8 mouse cellular contexts compared by ENCODE assay signal in genomic region chr9:83925688-83926041, GRCm38 (mm10). TPM values are rescaled to one million over a fixed set of nuclear protein-coding genes. Genes with fewer than 3 reads are reported as not detected.
A peak's percentile ranks its signal among the peaks of the same experiment; 100 is the strongest.
DNase-seq lines count a peak whose midpoint lies in the region; ATAC-seq and TF ChIP-seq lines count a peak whose summit lies in the region.

No protein-coding gene starts in this region.

- H3K27me3 ChIP-seq in heart, embryonic 12.5 days (replicated peaks), result no peaks in the 10 kb centered on the region
- no peaks in the 10 kb centered on the region for H3K27me3 ChIP-seq in heart, embryonic 14.5 days (ENCODE audit: control insufficient read depth, insufficient read depth, low read length)
- no peaks in the 10 kb centered on the region for H3K27me3 ChIP-seq in liver, postnatal 0 days (ENCODE audit: insufficient read depth, low read length)

- TF ChIP-seq EP300 in liver, postnatal 0 days (IDR thresholded peaks at IDR 0.05; ENCODE audit: low read depth), result no peak

- 61% methylated on average over 4 of the region's 4 CpGs for WGBS in heart, embryonic 12.5 days
- WGBS in heart, embryonic 14.5 days, result 51% methylated on average over 4 of the region's 4 CpGs
- 59% methylated on average over 4 of the region's 4 CpGs for WGBS in liver, postnatal 0 days (ENCODE audit: insufficient replicate concordance)

- peak overlapping the region; percentile 77 for H3K4me2 ChIP-seq in heart, embryonic 12.5 days
- H3K4me2 ChIP-seq in heart, embryonic 14.5 days (ENCODE audit: low read length), result peak overlapping the region; percentile 71
- peak overlapping the region; percentile 90 for H3K4me2 ChIP-seq in liver, postnatal 0 days (ENCODE audit: low read depth, low read length)

- H3K36me3 ChIP-seq in heart, embryonic 12.5 days, result no peaks in the 10 kb centered on the region
- H3K36me3 ChIP-seq in heart, embryonic 14.5 days (ENCODE audit: control insufficient read depth, insufficient read depth, low read length), result no peaks in the 10 kb centered on the region
- no peaks in the 10 kb centered on the region for H3K36me3 ChIP-seq in liver, postnatal 0 days (replicated peaks; ENCODE audit: insufficient read depth, low read length)

- peak overlapping the region; percentile 70 for H3K4me3 ChIP-seq in heart, embryonic 12.5 days
- peak overlapping the region; percentile 77 to 80 for H3K4me3 ChIP-seq in heart, embryonic 14.5 days (ENCODE audit: control insufficient read depth in 1 of 2, insufficient read depth in 1 of 2, low read depth in 1 of 2, low read length in 2 of 2)
- peak overlapping the region; percentile 73 for H3K4me3 ChIP-seq in liver, postnatal 0 days (ENCODE audit: low read depth, low read length)

- no peak for DNase-seq in heart, postnatal 14 days
- peak; percentile 62 to 63 for DNase-seq in cerebellum, adult 18-20 months
- DNase-seq in liver, postnatal 0 days, result no peak
- DNase-seq in natural killer cell, adult 2 months (ENCODE audit: low spot score in 2 of 2), result no peak
- DNase-seq in yolk sac, embryonic 10.5 days (ENCODE audit: low spot score), result no peak
- no peak for DNase-seq in left cerebral cortex, adult 18-20 months (ENCODE audit: low spot score in 2 of 2)

- H3K27ac ChIP-seq in heart, embryonic 12.5 days (ENCODE audit: poor library complexity, severe bottlenecking), result no peak overlapping the region
- no peak overlapping the region for H3K27ac ChIP-seq in heart, embryonic 14.5 days (replicated peaks in 1 of 2; ENCODE audit: control insufficient read depth in 1 of 2, insufficient read depth in 1 of 2, low read depth in 2 of 2, low read length in 2 of 2)
- peak overlapping the region; percentile 94 for H3K27ac ChIP-seq in liver, postnatal 0 days (ENCODE audit: low read depth)

- ATAC-seq in heart, embryonic 12.5 days (ENCODE audit: insufficient number of reproducible peaks, low FRiP score), result no peak
- no peak for ATAC-seq in heart, embryonic 14.5 days (ENCODE audit: insufficient number of reproducible peaks, insufficient read depth, low FRiP score, low read depth)
- no peak for ATAC-seq in liver, postnatal 0 days

- no peaks in the 10 kb centered on the region; the same call in 1 of the 2 replicates for H3K4me1 ChIP-seq in heart, embryonic 12.5 days (replicated peaks)
- peaks cover 2 to 3% of the 10 kb centered on the region in 2 experiments; a peak in 1 of 4 replicates for H3K4me1 ChIP-seq in heart, embryonic 14.5 days (ENCODE audit: control insufficient read depth in 2 of 2, insufficient read depth in 2 of 2, low read length in 2 of 2)
- 0 out of 2 replicates have a peak, but pooled peaks cover 3% of the 10 kb centered on the region for H3K4me1 ChIP-seq in liver, postnatal 0 days (ENCODE audit: insufficient read depth)

- no peak for TF ChIP-seq CTCF in liver, postnatal 0 days (IDR thresholded peaks at IDR 0.05; ENCODE audit: low read depth)

- H3K9me3 ChIP-seq in heart, embryonic 12.5 days (replicated peaks), result no peaks in the 10 kb centered on the region
- no peaks in the 10 kb centered on the region for H3K9me3 ChIP-seq in heart, embryonic 14.5 days (ENCODE audit: control insufficient read depth, low read length)
- H3K9me3 ChIP-seq in liver, postnatal 0 days (ENCODE audit: low read length), result no peaks in the 10 kb centered on the region

- intact Hi-C loops in heart, postnatal 14 days (cut with DNase I), result no loop called here

- H3K9ac ChIP-seq in heart, embryonic 12.5 days, result peak overlapping the region; percentile 70; the same call in 1 of the 2 replicates
- H3K9ac ChIP-seq in heart, embryonic 14.5 days (ENCODE audit: low read length), result peak overlapping the region; percentile 83
- H3K9ac ChIP-seq in liver, postnatal 0 days (replicated peaks), result peak overlapping the region; percentile 82

RNA-seq across cellular contexts. Expression of gene Bckdhb, which starts 0.7 kb away (rescaled TPM):
- 49.4 and 50.0 TPM in 2 replicates for polyA plus RNA-seq in heart, embryonic 12.5 days (2016; fragmentation: Nextera tagmentation; extraction: Ambion mirVana)
- total RNA-seq in heart, postnatal 14 days (2021), result 10 to 100 TPM; 44.6 to 52.8 TPM
- polyA plus RNA-seq in heart, embryonic 14.5 days (2014; fragmentation: Nextera tagmentation; extraction: Ambion mirVana), result 52.8 and 56.4 TPM in 2 replicates
- 123 and 134 TPM in 2 replicates for polyA plus RNA-seq in liver, postnatal 0 days (2015; fragmentation: Nextera tagmentation; extraction: Ambion mirVana)
- total RNA-seq in left cerebral cortex, adult 18-20 months (2021), result 10 to 100 TPM; 38.8 to 41.7 TPM

Comparison
In these comparisons a context has a peak if more than half of its experiments do, and no peak if none do; other contexts are left out.
1. DNase-seq: peak in cerebellum, adult 18-20 months (2 of 2); none in heart, postnatal 14 days (0 of 2), liver, postnatal 0 days (single experiment), natural killer cell, adult 2 months (0 of 2), yolk sac, embryonic 10.5 days (single experiment) and left cerebral cortex, adult 18-20 months (0 of 2).
2. Peak in every context shown above with its lines, with median percentiles within 50 percentile points of each other: H3K4me2 ChIP-seq, H3K4me3 ChIP-seq and H3K9ac ChIP-seq.